Mouse (Mus musculus) bone marrow, adult 2 months (tissue): ENCODE measurements around the gene Arfgap2.

ENCODE experiments used
- CTCF ChIP-seq: fragments of 200-500 bp; IDR thresholded peaks from 2 replicates; pipeline ENCODE4 v1.5.1; 2011; ENCODE audit warnings: low read length, control low read depth; ENCODE audit not compliant: control insufficient read depth, insufficient read depth
- POLR2A ChIP-seq: fragments of 200-500 bp; IDR thresholded peaks from 2 replicates; pipeline ENCODE4 v1.6.1; 2011; ENCODE audit warnings: low read depth, mild to moderate bottlenecking, control low read depth, low read length, borderline replicate concordance; ENCODE audit not compliant: control insufficient read depth

DNA sequence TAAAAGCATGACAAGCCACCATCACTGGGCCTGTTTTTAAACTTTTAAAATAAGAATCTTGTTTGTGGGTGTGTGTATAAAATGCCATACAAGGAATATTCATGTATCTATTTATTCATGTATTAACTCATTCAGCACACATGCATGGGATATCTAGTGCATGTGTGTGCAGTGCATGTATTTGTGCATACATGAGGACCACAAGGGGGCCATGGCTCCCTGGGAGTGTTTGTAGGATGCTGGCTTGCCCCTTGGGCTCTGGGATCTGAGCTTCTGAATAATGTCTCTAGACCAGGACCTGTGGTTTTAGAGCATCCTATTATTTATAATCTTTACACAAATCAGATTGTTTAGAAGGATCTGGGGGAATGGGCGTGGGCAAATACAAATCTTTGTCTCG is 36.0 kb downstream of the Arfgap2 start:
- TF ChIP-seq POLR2A (no peak), CTCF (no peak)
